Mouse (Mus musculus) G1E (cell line): Measurements from ENCODE around the gene Swsap1. TPM values are rescaled to one million over a fixed set of nuclear protein-coding genes. Genes with fewer than 3 reads are reported as not detected.
A peak's percentile ranks its signal among the peaks of the same experiment; 100 is the strongest.

Experiments used
- ATAC-seq: 2 replicates; pipeline ENCODE4 v1.8.0; 2016; ENCODE audit warnings: mild to moderate bottlenecking; ENCODE audit not compliant: insufficient number of reproducible peaks, poor library complexity, low FRiP score, severe bottlenecking; ENCODE audit errors: extremely low read depth
- DNase-seq: peaks from one replicate; pipeline ENCODE4 v3.0.0; 2012; ENCODE audit warnings: low spot score
- H3K27me3 ChIP-seq: 2 replicates; pipeline ENCODE4 v1.6.1; 2012; ENCODE audit warnings: mild to moderate bottlenecking, low read length, inconsistent platforms; ENCODE audit not compliant: insufficient read depth
- H3K36me3 ChIP-seq: replicated peaks from 2 replicates; pipeline ENCODE3; 2012; ENCODE audit warnings: mild to moderate bottlenecking, inconsistent platforms
- H3K4me1 ChIP-seq: 2 replicates; pipeline ENCODE4 v1.6.1; 2012; ENCODE audit warnings: low read depth, low read length, inconsistent platforms, mixed read lengths; ENCODE audit not compliant: insufficient read depth
- H3K4me3 ChIP-seq: 2 replicates; pipeline ENCODE4 v1.5.1; 2012; ENCODE audit warnings: low read depth, mild to moderate bottlenecking, inconsistent platforms, low read length, moderate library complexity, mixed read lengths
- H3K9me3 ChIP-seq: replicated peaks from 2 replicates; pipeline ENCODE4 v1.6.1; 2012; ENCODE audit warnings: inconsistent platforms
- CTCF ChIP-seq: IDR thresholded peaks from 2 replicates; pipeline ENCODE4 v1.5.1; 2012; ENCODE audit warnings: low read depth, low read length, inconsistent platforms, mixed read lengths
- GATA1 ChIP-seq: IDR thresholded peaks from 2 replicates; pipeline ENCODE4 v1.6.1; 2012; ENCODE audit warnings: borderline replicate concordance, low read length, inconsistent platforms, mixed read lengths
- GATA2 ChIP-seq: IDR thresholded peaks from 2 replicates; pipeline ENCODE4 v1.6.1; 2012; ENCODE audit warnings: low read depth, low read length, inconsistent platforms, borderline replicate concordance
- POLR2AphosphoS5 ChIP-seq: IDR thresholded peaks from 2 replicates; pipeline ENCODE4 v1.6.1; 2012; ENCODE audit warnings: low read depth, low read length, inconsistent platforms; ENCODE audit not compliant: insufficient replicate concordance
- TAL1 ChIP-seq: conservative IDR thresholded peaks from 2 replicates; pipeline ENCODE4 v1.6.1; 2012; ENCODE audit warnings: low read depth, low read length, inconsistent platforms, mixed read lengths
- polyA plus RNA-seq: library from polyadenylated mRNA; stranded (reverse); fragments of >175 nt; gene quantifications from 2 replicates; pipeline ENCODE4 v1.2.3, GENCODE M21; 2012
- total RNA-seq, 2 experiments: library from RNA; stranded (forward) in 1 of 2; stranded (reverse) in 1 of 2; fragments of 200-1000 nt in 1 of 2; fragments of >200 nt in 1 of 2; fragmentation: Nextera tagmentation in 1 of 2; gene quantifications; 2 replicates each; pipeline ENCODE4 v1.2.3; 2014 to 2017

The Swsap1 gene
- total and polyA plus RNA-seq, 3 experiments, result 10.9 to 12.6 (median 11.8) TPM

DNA sequence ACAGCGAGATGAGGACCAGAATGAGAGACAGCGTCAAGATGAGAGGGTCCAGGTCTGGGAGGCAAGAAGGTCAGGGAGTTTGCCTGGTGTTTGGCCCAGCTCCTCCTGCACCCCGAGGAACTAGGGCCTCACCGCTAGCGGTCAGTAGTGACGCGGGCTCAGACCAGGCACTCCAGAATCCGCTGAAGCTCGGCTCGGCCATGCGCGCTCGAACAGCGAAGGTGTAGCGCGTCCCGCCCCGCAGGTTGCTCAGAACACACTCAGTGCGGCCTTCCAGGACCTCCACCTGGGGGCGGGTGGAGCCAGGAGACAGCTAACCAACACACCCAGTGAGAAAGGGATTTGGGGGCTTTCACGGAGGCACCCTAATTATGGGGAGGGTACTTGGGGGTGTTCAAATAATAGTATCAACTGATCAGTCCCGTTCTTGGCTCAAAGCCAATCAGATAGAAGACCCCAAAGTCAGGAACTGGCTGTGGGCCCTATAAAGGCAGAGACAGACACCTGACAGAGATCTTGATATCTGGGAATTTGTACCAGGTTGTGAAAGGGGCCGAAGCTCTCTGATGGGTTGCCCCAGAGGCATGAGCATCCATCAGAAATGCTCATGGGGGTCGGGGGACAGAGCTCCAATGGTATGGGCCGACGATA lies 5.1 kb downstream of the Swsap1 start:
- peak overlapping the region; percentile 76 for H3K4me3 ChIP-seq
- no peaks in the 10 kb centered on the region for H3K9me3 ChIP-seq
- TF ChIP-seq GATA2 (no peak), GATA1 (no peak), POLR2AphosphoS5 (no peak), TAL1 (no peak), CTCF (no peak)
- no peaks in the 10 kb centered on the region for H3K27me3 ChIP-seq
- no peak for ATAC-seq
- H3K36me3 ChIP-seq, result peaks cover 49% of the 10 kb centered on the region
- peaks cover 73% of the 10 kb centered on the region for H3K4me1 ChIP-seq
- DNase-seq, result peak; percentile 29

DNA sequence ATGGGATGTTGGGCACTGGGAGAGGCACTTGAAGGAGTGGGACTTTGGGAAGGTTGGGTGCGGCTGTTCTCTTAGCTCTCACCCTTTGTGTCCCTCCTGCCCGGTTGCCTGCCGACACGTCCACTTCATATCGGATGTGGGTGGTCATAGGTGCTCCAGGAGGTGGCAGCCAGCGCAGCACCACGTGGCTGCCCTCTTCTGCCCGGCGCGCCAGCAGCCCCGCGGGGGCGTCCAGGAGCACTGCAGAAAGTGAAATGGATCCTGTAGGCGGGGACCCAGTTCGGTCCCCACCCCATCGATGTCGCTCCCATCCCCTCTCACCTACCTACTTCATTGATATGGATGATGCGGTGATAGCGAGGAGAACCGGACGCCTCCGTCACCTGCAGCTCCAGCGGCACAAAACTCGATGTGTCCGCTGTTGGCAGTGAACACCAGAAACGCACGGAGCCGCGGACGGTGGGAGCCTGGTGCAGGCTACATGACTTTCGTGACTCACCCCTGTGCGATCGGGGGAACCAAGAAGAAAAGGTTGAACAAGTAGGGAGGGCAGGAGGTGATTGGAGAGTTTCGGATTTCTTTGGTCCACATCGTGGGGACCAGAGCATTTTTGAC lies 5.9 kb downstream of the Swsap1 start:
- H3K4me1 ChIP-seq, result peaks cover 73% of the 10 kb centered on the region
- ATAC-seq, result no peak
- no peak for TF ChIP-seq GATA2
- no peak for TF ChIP-seq POLR2AphosphoS5
- TF ChIP-seq GATA1, result no peak
- no peak for TF ChIP-seq TAL1
- no peak for TF ChIP-seq CTCF

DNA sequence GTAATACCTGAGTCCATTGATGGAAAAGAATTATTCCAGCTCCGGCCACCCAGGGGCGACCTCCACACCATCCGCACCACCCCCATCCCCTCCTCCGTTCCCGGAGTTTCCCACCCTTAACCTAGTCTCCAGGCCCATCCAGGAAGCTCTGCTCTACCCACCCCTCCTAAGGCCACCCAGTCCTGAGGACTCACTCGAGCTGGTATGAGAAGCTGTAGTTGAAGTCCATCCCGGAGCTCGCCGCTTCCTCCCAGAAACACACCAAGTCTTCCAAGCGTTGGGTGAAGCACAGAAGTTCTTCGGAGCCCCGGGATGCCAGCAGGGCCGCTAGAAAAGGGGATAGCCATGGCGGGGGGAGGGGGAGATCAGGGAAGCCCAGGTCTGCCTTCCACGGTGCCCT lies 6.5 kb downstream of the Swsap1 start:
- Histone ChIP-seq H3K27me3 (no peaks in the 10 kb centered on the region), H3K4me3 (peak overlapping the region; percentile 76), H3K36me3 (peaks cover 46% of the 10 kb centered on the region), H3K9me3 (no peaks in the 10 kb centered on the region), H3K4me1 (peaks cover 68% of the 10 kb centered on the region)
- DNase-seq (peak; percentile 30), ATAC-seq (no peak)
- TF ChIP-seq GATA2 (no peak), GATA1 (no peak), POLR2AphosphoS5 (no peak), CTCF (no peak), TAL1 (no peak)

More for the DNA sequence above, 5.9 kb downstream of the Swsap1 start:
- Histone ChIP-seq H3K9me3 (no peaks in the 10 kb centered on the region), H3K36me3 (peaks cover 49% of the 10 kb centered on the region), H3K27me3 (no peaks in the 10 kb centered on the region), H3K4me3 (peak overlapping the region; percentile 76)
- DNase-seq, result peak; percentile 60

DNA sequence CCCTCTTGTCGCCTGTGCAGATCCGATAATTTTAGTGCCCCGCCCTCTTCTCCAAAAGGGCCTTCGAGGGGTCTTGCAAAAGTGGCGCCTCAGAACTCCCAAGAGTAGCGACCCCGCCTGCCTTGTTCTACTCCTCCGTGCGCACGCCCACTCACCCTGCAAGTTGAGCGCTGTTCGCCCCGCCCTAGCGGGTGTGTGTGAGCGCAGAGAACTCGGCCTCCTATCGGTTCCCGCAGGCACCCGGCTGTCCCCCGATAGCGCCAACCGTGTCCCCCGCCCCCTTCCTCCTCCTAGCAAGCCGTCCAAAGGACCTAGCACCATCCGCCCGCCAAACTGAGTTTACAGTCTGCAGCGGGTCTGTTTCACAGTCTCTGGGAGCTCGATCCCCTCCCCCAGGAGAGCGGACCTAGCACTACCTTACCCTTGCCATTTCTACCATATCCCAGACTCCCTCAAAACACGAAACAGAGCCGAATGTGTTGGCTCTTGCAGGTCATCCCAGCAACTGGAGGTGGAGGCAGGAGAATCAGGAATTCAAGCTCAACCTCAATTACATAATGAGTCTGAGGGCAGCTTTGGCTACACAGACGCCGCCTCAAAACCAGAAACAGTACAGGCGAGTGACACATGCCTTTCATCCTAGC lies 7.0 kb downstream of the Swsap1 start:
- no peaks in the 10 kb centered on the region for H3K9me3 ChIP-seq
- DNase-seq, result peak; percentile 88
- TF ChIP-seq CTCF, result no peak
- TF ChIP-seq TAL1, result peak; percentile 89
- no peak for TF ChIP-seq GATA2
- no peak for TF ChIP-seq GATA1
- TF ChIP-seq POLR2AphosphoS5, result no peak
- H3K36me3 ChIP-seq, result peaks cover 41% of the 10 kb centered on the region
- peak; percentile 78 for ATAC-seq
- no peaks in the 10 kb centered on the region for H3K27me3 ChIP-seq
- peak overlapping the region; percentile 76 for H3K4me3 ChIP-seq
- H3K4me1 ChIP-seq, result peaks cover 64% of the 10 kb centered on the region

GRCm38 (mm10) chr9:21963417-21963816 lies 7.9 kb downstream of the Swsap1 start, which contains the start of gene Epor:
Epor (minus strand) TSS chr9:21963506.
- Histone ChIP-seq H3K27me3 (no peaks in the 10 kb centered on the region), H3K9me3 (no peaks in the 10 kb centered on the region), H3K4me1 (peaks cover 59% of the 10 kb centered on the region), H3K36me3 (peaks cover 34% of the 10 kb centered on the region), H3K4me3 (peak within 1 kb of the TSS; percentile 76)
- peak; percentile 71 for DNase-seq
- TF ChIP-seq CTCF (no peak), TAL1 (no peak; the same call in 1 of the 2 replicates), GATA2 (no peak), GATA1 (no peak), POLR2AphosphoS5 (no peak)
- peak; percentile 47 for ATAC-seq

DNA sequence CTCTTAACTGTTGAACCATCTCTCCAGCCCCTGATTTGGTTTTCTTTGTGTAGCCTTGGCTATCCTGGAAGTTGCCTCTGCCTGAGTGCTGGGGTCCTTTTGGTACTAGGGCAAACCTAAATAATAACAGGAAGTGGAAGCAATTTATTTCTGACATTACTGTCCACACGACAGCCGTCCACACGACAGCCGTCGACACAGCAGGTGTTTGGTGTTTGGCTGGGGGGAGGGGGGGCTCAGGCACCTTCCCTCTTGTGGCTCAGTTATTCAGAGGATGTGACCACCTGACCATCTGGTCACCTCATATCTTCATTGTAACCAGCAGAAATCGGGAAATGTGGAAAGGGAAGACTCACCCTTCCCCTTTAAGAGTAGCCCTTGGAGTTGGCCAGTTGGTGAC lies 13.3 kb downstream of the Swsap1 start:
- no peak for ATAC-seq
- no peak overlapping the region for H3K4me3 ChIP-seq
- no peaks in the 10 kb centered on the region for H3K36me3 ChIP-seq
- DNase-seq, result no peak
- TF ChIP-seq TAL1, result no peak
- TF ChIP-seq CTCF, result no peak
- TF ChIP-seq POLR2AphosphoS5, result no peak
- no peak for TF ChIP-seq GATA2
- no peak for TF ChIP-seq GATA1
- peaks cover 12% of the 10 kb centered on the region for H3K4me1 ChIP-seq
- peaks cover 14% of the 10 kb centered on the region for H3K27me3 ChIP-seq
- H3K9me3 ChIP-seq, result no peaks in the 10 kb centered on the region
